Mouse (Mus musculus): Measurements from ENCODE around the gene Hpgds.

DNA sequence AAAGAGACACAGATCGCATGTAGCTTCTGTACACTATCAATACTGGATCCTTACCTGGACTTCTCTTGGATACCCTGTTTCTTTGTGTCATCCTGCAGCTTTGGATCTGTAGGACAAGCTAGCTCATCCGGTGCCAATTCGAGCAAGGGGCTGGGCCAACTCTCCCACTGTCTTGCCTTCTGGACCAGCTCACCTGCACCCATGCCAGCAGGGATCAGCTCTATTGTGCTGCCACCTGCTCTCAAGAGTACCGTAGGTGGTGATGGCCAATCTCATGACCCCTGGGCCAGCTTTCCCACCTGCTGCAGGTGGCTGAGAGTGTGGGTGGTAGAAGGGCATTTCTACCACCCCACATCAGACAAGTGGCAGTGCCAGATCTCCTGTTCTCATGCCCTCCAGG is 12.3 kb upstream of the Hpgds start:
- TF ChIP-seq POLR2A (IDR thresholded peaks at IDR 0.05; ENCODE audit: control insufficient read depth, extremely low read depth, insufficient read depth, low read length, poor library complexity): no peak
- TF ChIP-seq CTCF (IDR thresholded peaks at IDR 0.05; ENCODE audit: borderline replicate concordance, control insufficient read depth, extremely low read depth, insufficient read depth, low read length, poor library complexity): no peak

All from thymus, adult 2 months (tissue).